Mouse (Mus musculus): ENCODE measurements around the gene Gm20521. TPM values are rescaled to one million over a fixed set of nuclear protein-coding genes. Genes with fewer than 3 reads are reported as not detected.
A peak's percentile ranks its signal among the peaks of the same experiment; 100 is the strongest.

Gene Gm20521
- polyA plus RNA-seq, 1 experiment from 2014 or later, result 0.34 TPM

- Histone ChIP-seq H3K4me1 (replicated peaks) (peaks cover 9% of the 10 kb centered on the region), H3K4me3 (replicated peaks) (no peak within 1 kb of the TSS), H3K36me3 (no peaks in the 10 kb centered on the region), H3K27me3 (replicated peaks) (no peaks in the 10 kb centered on the region), H3K9me3 (no peaks in the 10 kb centered on the region), H3K9ac (no peak within 1 kb of the TSS), H3K27ac (no peak within 1 kb of the TSS), H3K4me2 (replicated peaks) (no peak within 1 kb of the TSS)
- ATAC-seq, result no peak
- WGBS, result 91% methylated on average over 5 of the region's 5 CpGs
These were observed 12.4 kb upstream of the Gm20521 start, which contains the start of gene Homez for GRCm38 (mm10) chr14:54870861-54871260. Gene Homez (minus strand): TSS chr14:54870961.

- WGBS, result 83% methylated on average over 3 of the region's 3 CpGs
These were observed 9.1 kb upstream of the Gm20521 start for GRCm38 (mm10) chr14:54874165-54874564.

GRCm38 (mm10) chr14:54875844-54876538 lies 7.2 kb upstream of the Gm20521 start:
- Histone ChIP-seq H3K4me3 (replicated peaks) (peak overlapping the region; percentile 73), H3K27ac (peak overlapping the region; percentile 90), H3K9me3 (no peaks in the 10 kb centered on the region), H3K4me1 (replicated peaks) (peaks cover 13% of the 10 kb centered on the region), H3K36me3 (no peaks in the 10 kb centered on the region), H3K4me2 (replicated peaks) (peak overlapping the region; percentile 99), H3K9ac (peak overlapping the region; percentile 84), H3K27me3 (replicated peaks) (no peaks in the 10 kb centered on the region)
- ATAC-seq, result peak; percentile 46
- WGBS, result 4% methylated on average over 36 of the region's 36 CpGs

More at GRCm38 (mm10) chr14:54874165-54874564, 9.1 kb upstream of the Gm20521 start:
- H3K4me2 ChIP-seq (replicated peaks), result no peak overlapping the region
- no peaks in the 10 kb centered on the region for H3K36me3 ChIP-seq
- H3K9me3 ChIP-seq, result no peaks in the 10 kb centered on the region
- no peak overlapping the region for H3K9ac ChIP-seq
- H3K4me1 ChIP-seq (replicated peaks), result peaks cover 13% of the 10 kb centered on the region
- H3K27me3 ChIP-seq (replicated peaks), result no peaks in the 10 kb centered on the region
- H3K4me3 ChIP-seq (replicated peaks), result no peak overlapping the region
- ATAC-seq, result no peak
- no peak overlapping the region for H3K27ac ChIP-seq

- H3K4me2 ChIP-seq (replicated peaks), result peak overlapping the region; percentile 99
- H3K36me3 ChIP-seq, result no peaks in the 10 kb centered on the region
- peak overlapping the region; percentile 73 for H3K4me3 ChIP-seq (replicated peaks)
- H3K9ac ChIP-seq, result peak overlapping the region; percentile 84
- no peaks in the 10 kb centered on the region for H3K27me3 ChIP-seq (replicated peaks)
- H3K4me1 ChIP-seq (replicated peaks), result peaks cover 13% of the 10 kb centered on the region
- peak overlapping the region; percentile 90 for H3K27ac ChIP-seq
- H3K9me3 ChIP-seq, result no peaks in the 10 kb centered on the region
- WGBS, result under 1% methylated on average over 71 of the region's 72 CpGs
- peak; percentile 95 for ATAC-seq
These were observed 6.6 kb upstream of the Gm20521 start for GRCm38 (mm10) chr14:54876539-54877047.

GRCm38 (mm10) chr14:54877048-54877715 lies 6.1 kb upstream of the Gm20521 start, which contains the start of gene Ppp1r3e:
Gene Ppp1r3e (minus strand): TSS chr14:54877550.
- Histone ChIP-seq H3K9ac (peak within 1 kb of the TSS; percentile 84), H3K4me2 (replicated peaks) (peak within 1 kb of the TSS; percentile 99), H3K36me3 (no peaks in the 10 kb centered on the region), H3K4me3 (replicated peaks) (peak within 1 kb of the TSS; percentile 73), H3K4me1 (replicated peaks) (peaks cover 13% of the 10 kb centered on the region), H3K9me3 (no peaks in the 10 kb centered on the region), H3K27me3 (replicated peaks) (no peaks in the 10 kb centered on the region), H3K27ac (peak within 1 kb of the TSS; percentile 90)
- ATAC-seq, result peak; percentile 90
- WGBS, result under 1% methylated on average over 61 of the region's 61 CpGs

- H3K4me3 ChIP-seq (replicated peaks), result peak overlapping the region; percentile 56
- 18% methylated on average over 21 of the region's 21 CpGs for WGBS
- H3K9ac ChIP-seq, result peak overlapping the region; percentile 80
- H3K4me1 ChIP-seq (replicated peaks), result peaks cover 15% of the 10 kb centered on the region
- ATAC-seq, result peak; percentile 23
- no peaks in the 10 kb centered on the region for H3K27me3 ChIP-seq (replicated peaks)
- 0 out of 2 replicates have a peak, but pooled peaks cover 6% of the 10 kb centered on the region for H3K36me3 ChIP-seq
- H3K27ac ChIP-seq, result peak overlapping the region; percentile 92
- peak overlapping the region; percentile 75 for H3K4me2 ChIP-seq (replicated peaks)
- no peaks in the 10 kb centered on the region for H3K9me3 ChIP-seq
These were observed 926 bp downstream of the Gm20521 start for GRCm38 (mm10) chr14:54884022-54884712.

GRCm38 (mm10) chr14:54885309-54885708 lies 2.1 kb downstream of the Gm20521 start:
- H3K27me3 ChIP-seq (replicated peaks), result no peaks in the 10 kb centered on the region
- H3K4me2 ChIP-seq (replicated peaks), result peak overlapping the region; percentile 75
- H3K4me1 ChIP-seq (replicated peaks), result peaks cover 15% of the 10 kb centered on the region
- 87% methylated on average over 11 of the region's 11 CpGs for WGBS
- no peak for ATAC-seq
- H3K9me3 ChIP-seq, result no peaks in the 10 kb centered on the region
- no peak overlapping the region for H3K27ac ChIP-seq
- peak overlapping the region; percentile 80; the same call in 1 of the 2 replicates for H3K9ac ChIP-seq
- 0 out of 2 replicates have a peak, but pooled peaks cover 6% of the 10 kb centered on the region for H3K36me3 ChIP-seq
- 0 out of 2 replicates have a peak overlapping the region, but pooled peaks have one; percentile 56 for H3K4me3 ChIP-seq (replicated peaks)

GRCm38 (mm10) chr14:54892200-54892599 lies 9.0 kb downstream of the Gm20521 start, which contains the start of gene Pabpn1:
Gene Pabpn1 (plus strand): TSS chr14:54892500.
- H3K4me2 ChIP-seq (replicated peaks), result peak within 1 kb of the TSS; percentile 58
- 89% methylated on average over 3 of the region's 3 CpGs for WGBS
- no peak for ATAC-seq
- H3K4me1 ChIP-seq (replicated peaks), result peaks cover 6% of the 10 kb centered on the region; the same call in 1 of the 2 replicates
- peak within 1 kb of the TSS; percentile 33; the same call in 1 of the 2 replicates for H3K9ac ChIP-seq
- peak within 1 kb of the TSS; percentile 82 for H3K27ac ChIP-seq
- no peaks in the 10 kb centered on the region for H3K9me3 ChIP-seq
- peaks cover 11% of the 10 kb centered on the region for H3K36me3 ChIP-seq
- H3K4me3 ChIP-seq (replicated peaks), result peak within 1 kb of the TSS; percentile 93
- H3K27me3 ChIP-seq (replicated peaks), result no peaks in the 10 kb centered on the region

GRCm38 (mm10) chr14:54893651-54894181 lies 10.5 kb downstream of the Gm20521 start:
- H3K9me3 ChIP-seq, result no peaks in the 10 kb centered on the region
- H3K4me2 ChIP-seq (replicated peaks), result peak overlapping the region; percentile 61
- H3K9ac ChIP-seq, result peak overlapping the region; percentile 100
- H3K4me1 ChIP-seq (replicated peaks), result peaks cover 9% of the 10 kb centered on the region; the same call in 1 of the 2 replicates
- H3K36me3 ChIP-seq, result peaks cover 14% of the 10 kb centered on the region
- H3K4me3 ChIP-seq (replicated peaks), result peak overlapping the region; percentile 93
- WGBS, result under 1% methylated on average over 38 of the region's 38 CpGs
- H3K27me3 ChIP-seq (replicated peaks), result no peaks in the 10 kb centered on the region
- peak overlapping the region; percentile 96 for H3K27ac ChIP-seq
- peak; percentile 99 for ATAC-seq

GRCm38 (mm10) chr14:54894296-54895151 lies 11.3 kb downstream of the Gm20521 start:
- H3K4me3 ChIP-seq (replicated peaks), result peak overlapping the region; percentile 93
- peak overlapping the region; percentile 96 for H3K27ac ChIP-seq
- no peaks in the 10 kb centered on the region for H3K27me3 ChIP-seq (replicated peaks)
- H3K9me3 ChIP-seq, result no peaks in the 10 kb centered on the region
- H3K36me3 ChIP-seq, result peaks cover 17% of the 10 kb centered on the region
- ATAC-seq, result peak; percentile 74
- H3K4me2 ChIP-seq (replicated peaks), result peak overlapping the region; percentile 61
- under 1% methylated on average over 54 of the region's 54 CpGs for WGBS
- H3K9ac ChIP-seq, result peak overlapping the region; percentile 100
- peaks cover 9% of the 10 kb centered on the region; the same call in 1 of the 2 replicates for H3K4me1 ChIP-seq (replicated peaks)

GRCm38 (mm10) chr14:54897445-54897844 lies 14.2 kb downstream of the Gm20521 start:
- Histone ChIP-seq H3K4me1 (replicated peaks) (peaks cover 6% of the 10 kb centered on the region; the same call in 1 of the 2 replicates), H3K36me3 (peaks cover 17% of the 10 kb centered on the region), H3K27ac (no peak overlapping the region), H3K4me3 (replicated peaks) (no peak overlapping the region), H3K9ac (no peak overlapping the region), H3K4me2 (replicated peaks) (no peak overlapping the region), H3K27me3 (replicated peaks) (no peaks in the 10 kb centered on the region), H3K9me3 (no peaks in the 10 kb centered on the region)
- ATAC-seq, result no peak
- WGBS, result 58% methylated on average over 2 of the region's 2 CpGs
